Mouse (Mus musculus): ENCODE data around the gene Apbb2.

Apbb2 gene

GRCm38 (mm10) chr5:66600415-66600814, 18.2 kb downstream of the Apbb2 start:
- DNase-seq = no peak

GRCm38 (mm10) chr5:66599888-66600287, 18.7 kb downstream of the Apbb2 start:
- DNase-seq = no peak

- DNase-seq = no peak
Observed at GRCm38 (mm10) chr5:66596296-66596695, 22.3 kb downstream of the Apbb2 start.

- no peak for DNase-seq
Observed at GRCm38 (mm10) chr5:66594881-66595280, 23.7 kb downstream of the Apbb2 start.

GRCm38 (mm10) chr5:66586236-66586745, 32.3 kb downstream of the Apbb2 start:
- DNase-seq = no peak

GRCm38 (mm10) chr5:66583019-66583406, 35.6 kb downstream of the Apbb2 start:
- no peak for DNase-seq

- DNase-seq = no peak
Observed at GRCm38 (mm10) chr5:66582281-66583018, 36.1 kb downstream of the Apbb2 start.

- DNase-seq = no peak
Observed at GRCm38 (mm10) chr5:66579066-66579465, 39.5 kb downstream of the Apbb2 start.

- DNase-seq = peak; percentile 43
Observed at GRCm38 (mm10) chr5:66576299-66576698, 42.3 kb downstream of the Apbb2 start.

GRCm38 (mm10) chr5:66575148-66575547, 43.4 kb downstream of the Apbb2 start:
- no peak for DNase-seq

- no peak for DNase-seq
Observed at GRCm38 (mm10) chr5:66573266-66573665, 45.3 kb downstream of the Apbb2 start.

GRCm38 (mm10) chr5:66572086-66572855, 46.3 kb downstream of the Apbb2 start:
- DNase-seq = no peak

GRCm38 (mm10) chr5:66570709-66571108, 47.9 kb downstream of the Apbb2 start:
- DNase-seq = no peak

- no peak for DNase-seq
Observed at GRCm38 (mm10) chr5:66569141-66569801, 49.3 kb downstream of the Apbb2 start.

GRCm38 (mm10) chr5:66568002-66568401, 50.6 kb downstream of the Apbb2 start:
- DNase-seq = no peak

- DNase-seq = no peak
Observed at GRCm38 (mm10) chr5:66567424-66567823, 51.2 kb downstream of the Apbb2 start.

GRCm38 (mm10) chr5:66559591-66560175, 58.9 kb downstream of the Apbb2 start:
- no peak for DNase-seq

- no peak for DNase-seq
Observed at GRCm38 (mm10) chr5:66558094-66558493, 60.5 kb downstream of the Apbb2 start.

- DNase-seq = no peak
Observed at GRCm38 (mm10) chr5:66553933-66554332, 64.7 kb downstream of the Apbb2 start.

- no peak for DNase-seq
Observed at GRCm38 (mm10) chr5:66552246-66552645, 66.3 kb downstream of the Apbb2 start.

- no peak for DNase-seq
Observed at GRCm38 (mm10) chr5:66550292-66550691, 68.3 kb downstream of the Apbb2 start.

- DNase-seq = no peak
Observed at GRCm38 (mm10) chr5:66549691-66550090, 68.9 kb downstream of the Apbb2 start.

GRCm38 (mm10) chr5:66546969-66547511, 71.5 kb downstream of the Apbb2 start:
- DNase-seq = no peak
